Mouse (Mus musculus): ENCODE measurements around the gene Fbxo6.

DNA sequence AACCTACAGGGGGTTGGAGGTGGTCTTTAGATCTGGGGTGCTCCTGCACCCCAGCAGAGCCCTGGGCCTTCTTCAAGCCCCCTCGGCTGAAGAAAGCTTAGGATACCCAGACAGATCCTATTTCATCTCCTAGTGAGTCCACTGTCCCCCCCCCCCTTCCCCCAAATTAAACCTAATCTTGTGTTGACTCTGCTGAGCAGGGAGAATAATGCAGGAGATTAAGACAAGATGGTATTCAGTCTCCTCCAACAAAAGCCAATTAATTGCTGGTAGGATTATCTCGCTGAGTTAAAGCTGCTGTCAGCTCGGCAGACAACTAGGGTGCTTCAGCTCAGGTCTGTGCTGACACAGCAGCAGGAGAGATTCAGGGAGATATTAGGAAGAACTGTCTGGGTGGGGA, 19.3 kb upstream of the Fbxo6 start:
- no peak for TF ChIP-seq CTCF (IDR thresholded peaks at IDR 0.05; ENCODE audit: low read depth)
- TF ChIP-seq EP300 (IDR thresholded peaks at IDR 0.05; ENCODE audit: low read depth), result no peak
